In genomic region chr1:170521520-170522205, GRCm38 (mm10) we compare ENCODE assay signal across 8 mouse cellular contexts.
A peak's percentile ranks its signal among the peaks of the same experiment; 100 is the strongest.
DNase-seq lines count a peak whose midpoint lies in the region; ATAC-seq lines count a peak whose summit lies in the region.

No protein-coding gene starts in this region.

- H3K36me3 ChIP-seq in liver, embryonic 15.5 days (replicated peaks), result no peaks in the 10 kb centered on the region
- no peaks in the 10 kb centered on the region for H3K36me3 ChIP-seq in embryonic facial prominence, embryonic 13.5 days
- no peaks in the 10 kb centered on the region for H3K36me3 ChIP-seq in hindbrain, embryonic 12.5 days
- no peaks in the 10 kb centered on the region for H3K36me3 ChIP-seq in midbrain, embryonic 10.5 days

- H3K9ac ChIP-seq in liver, embryonic 15.5 days, result no peak overlapping the region
- H3K9ac ChIP-seq in embryonic facial prominence, embryonic 13.5 days, result no peak overlapping the region
- no peak overlapping the region for H3K9ac ChIP-seq in hindbrain, embryonic 12.5 days

- no peak for DNase-seq in liver
- peak; percentile 60 for DNase-seq in midbrain, embryonic 10.5 days (ENCODE audit: low spot score)
- no peak for DNase-seq in layer of hippocampus, adult 8-10 months (ENCODE audit: low spot score in 2 of 2)
- no peak for DNase-seq in frontal cortex, postnatal 14 days (ENCODE audit: low spot score in 2 of 2)
- DNase-seq in spleen, postnatal 10 days (ENCODE audit: low spot score in 2 of 2), result no peak

- no peak overlapping the region for H3K4me3 ChIP-seq in liver, embryonic 15.5 days (replicated peaks)
- no peak overlapping the region for H3K4me3 ChIP-seq in embryonic facial prominence, embryonic 13.5 days
- H3K4me3 ChIP-seq in hindbrain, embryonic 12.5 days, result no peak overlapping the region
- no peak overlapping the region for H3K4me3 ChIP-seq in midbrain, embryonic 10.5 days

- ATAC-seq in liver, embryonic 15.5 days (ENCODE audit: insufficient read depth), result peak; percentile 42; the same call in 1 of the 2 replicates
- ATAC-seq in embryonic facial prominence, embryonic 13.5 days (ENCODE audit: insufficient number of reproducible peaks, insufficient read depth, low FRiP score, low TSS enrichment, low read depth), result 0 out of 2 replicates have a peak, but pooled peaks have one; percentile 32
- ATAC-seq in hindbrain, embryonic 12.5 days (ENCODE audit: low FRiP score), result peak; percentile 66; the same call in 1 of the 2 replicates

- no peaks in the 10 kb centered on the region for H3K27me3 ChIP-seq in liver, embryonic 15.5 days
- H3K27me3 ChIP-seq in embryonic facial prominence, embryonic 13.5 days, result no peaks in the 10 kb centered on the region
- H3K27me3 ChIP-seq in hindbrain, embryonic 12.5 days, result no peaks in the 10 kb centered on the region
- H3K27me3 ChIP-seq in midbrain, embryonic 10.5 days (ENCODE audit: low read depth, poor library complexity, severe bottlenecking), result no peaks in the 10 kb centered on the region

- H3K4me1 ChIP-seq in liver, embryonic 15.5 days (replicated peaks), result 0 out of 2 replicates have a peak, but pooled peaks cover 5% of the 10 kb centered on the region
- no peaks in the 10 kb centered on the region for H3K4me1 ChIP-seq in embryonic facial prominence, embryonic 13.5 days
- H3K4me1 ChIP-seq in hindbrain, embryonic 12.5 days, result peaks cover 16% of the 10 kb centered on the region
- H3K4me1 ChIP-seq in midbrain, embryonic 10.5 days, result peaks cover 28% of the 10 kb centered on the region

- H3K27ac ChIP-seq in liver, embryonic 15.5 days (replicated peaks), result no peak overlapping the region
- H3K27ac ChIP-seq in embryonic facial prominence, embryonic 13.5 days, result no peak overlapping the region
- peak overlapping the region; percentile 52; the same call in 1 of the 2 replicates for H3K27ac ChIP-seq in hindbrain, embryonic 12.5 days
- peak overlapping the region; percentile 46 for H3K27ac ChIP-seq in midbrain, embryonic 10.5 days (replicated peaks)

- WGBS in liver, embryonic 15.5 days (ENCODE audit: insufficient replicate concordance), result 55% methylated on average over 6 of the region's 6 CpGs
- 58% methylated on average over 6 of the region's 6 CpGs for WGBS in embryonic facial prominence, embryonic 13.5 days
- 41% methylated on average over 6 of the region's 6 CpGs for WGBS in hindbrain, embryonic 12.5 days
- WGBS in midbrain, embryonic 10.5 days, result 35% methylated on average over 6 of the region's 6 CpGs

- no peak overlapping the region for H3K4me2 ChIP-seq in liver, embryonic 15.5 days
- no peak overlapping the region for H3K4me2 ChIP-seq in embryonic facial prominence, embryonic 13.5 days
- H3K4me2 ChIP-seq in hindbrain, embryonic 12.5 days (replicated peaks), result no peak overlapping the region

- no peaks in the 10 kb centered on the region for H3K9me3 ChIP-seq in liver, embryonic 15.5 days (replicated peaks)
- H3K9me3 ChIP-seq in embryonic facial prominence, embryonic 13.5 days, result no peaks in the 10 kb centered on the region
- H3K9me3 ChIP-seq in hindbrain, embryonic 12.5 days (replicated peaks), result no peaks in the 10 kb centered on the region
- peaks cover 16% of the 10 kb centered on the region; the same call in 1 of the 2 replicates for H3K9me3 ChIP-seq in midbrain, embryonic 10.5 days (replicated peaks)

Comparison
In these comparisons a context has a peak if more than half of its experiments do, and no peak if none do; other contexts are left out.
1. H3K27ac ChIP-seq: peak in hindbrain, embryonic 12.5 days (single experiment) and midbrain, embryonic 10.5 days (single experiment); none in liver, embryonic 15.5 days (single experiment) and embryonic facial prominence, embryonic 13.5 days (single experiment).
2. Peak in every context shown above with its lines, with median percentiles within 50 percentile points of each other: ATAC-seq.